ENCODE assay signal across 10 mouse cellular contexts in genomic region chr10:40638276-40638675, GRCm38 (mm10). TPM values are rescaled to one million over a fixed set of nuclear protein-coding genes. Genes with fewer than 3 reads are reported as not detected.
A peak's percentile ranks its signal among the peaks of the same experiment; 100 is the strongest.
DNase-seq lines count a peak whose midpoint lies in the region; TF ChIP-seq lines count a peak whose summit lies in the region.
"Had no signal": no experiment of that assay in that cellular context is flagged by ENCODE, and none has a peak within 500 bp of the region (broad histone marks: within the 10 kb centered on the region; RNA-seq: fewer than 3 reads in every experiment).

No protein-coding gene starts in this region.

- DNase-seq in gastrocnemius, adult 2 months: no peak
- no peak for DNase-seq in gastrocnemius, postnatal 25 days
- DNase-seq in NIH3T3 (ENCODE audit: low read depth): peak; percentile 21
- peak; percentile 85 for DNase-seq in frontal cortex, adult 2 months (ENCODE audit: extremely low spot score in 1 of 2, low spot score in 1 of 2)
- peak; percentile 61 to 83 for DNase-seq in left cerebral cortex, adult 2 months (ENCODE audit: extremely low spot score in 1 of 2, low spot score in 2 of 2)
- peak; percentile 82 for DNase-seq in right cerebral cortex, postnatal 25 days
- DNase-seq in T-cell, adult 2 months (ENCODE audit: low spot score): no peak
- no peak for DNase-seq in adrenal gland, postnatal 4 days (ENCODE audit: low spot score in 2 of 2)

- intact Hi-C loops in gastrocnemius, adult 2 months (cut with DNase I): no loop called here
- intact Hi-C loops in left cerebral cortex, adult 2 months (cut with DNase I): loop anchor here (1.0 to 5.0 kb wide), 6 partner anchors 19 to 333 kb away; partner anchors contain the start of genes Cdc40 and Wasf1

- no peak for TF ChIP-seq CTCF in gastrocnemius, adult 2 months (IDR thresholded peaks at IDR 0.05)
- no peak for TF ChIP-seq CTCF in left cerebral cortex, adult 2 months (IDR thresholded peaks at IDR 0.05)

- H3K27ac ChIP-seq in gastrocnemius, adult 2 months: 0 out of 2 replicates have a peak overlapping the region, but pooled peaks have one; percentile 4
- peak overlapping the region; percentile 94 for H3K27ac ChIP-seq in left cerebral cortex, adult 2 months

- H3K4me3 ChIP-seq in gastrocnemius, adult 2 months: no peak overlapping the region
- no peak overlapping the region for H3K4me3 ChIP-seq in left cerebral cortex, adult 2 months

RNA-seq across cellular contexts. Expression of gene Ddo, which starts 8.5 kb away (rescaled TPM):
- 10 to 100 TPM; 21.5 to 36.9 TPM for total RNA-seq in gastrocnemius, adult 2 months (2021)
- 10 to 100 TPM; 24.1 to 25.4 TPM for total RNA-seq in gastrocnemius, postnatal 25 days (2021)
- polyA plus RNA-seq in frontal cortex, adult 2 months (2012; rRNA removed): 11.0 and 11.9 TPM in 2 replicates
- total RNA-seq in left cerebral cortex, adult 2 months (2021): 10 to 100 TPM; 12.9 to 13.5 TPM
- 1 to 10 TPM; 6.6 to 7.4 TPM for total RNA-seq in adrenal gland, postnatal 4 days (2021)
- polyA plus RNA-seq: C2C12 had no signal

RNA-seq across cellular contexts. Expression of gene Mettl24, which starts 44.8 kb away (rescaled TPM):
- under 1 TPM; 0.31 to 0.86 TPM for total RNA-seq in gastrocnemius, adult 2 months (2021)
- total RNA-seq in gastrocnemius, postnatal 25 days (2021): under 1 TPM; 0.46 to 0.86 TPM
- polyA plus RNA-seq in frontal cortex, adult 2 months (2012; rRNA removed): 1.1 and 1.2 TPM in 2 replicates
- total RNA-seq in left cerebral cortex, adult 2 months (2021): 1 to 10 TPM; 1.6 to 2.8 TPM
- total RNA-seq in adrenal gland, postnatal 4 days (2021): 1 to 10 TPM; 9.3 to 9.9 TPM
- total RNA-seq: liver, adult 2 months had no signal

Comparison
In these comparisons a context has a peak if more than half of its experiments do, and no peak if none do; other contexts are left out.
1. DNase-seq: peak in NIH3T3 (single experiment), frontal cortex, adult 2 months (2 of 2), left cerebral cortex, adult 2 months (2 of 2) and right cerebral cortex, postnatal 25 days (single experiment); none in gastrocnemius, adult 2 months (single experiment), gastrocnemius, postnatal 25 days (single experiment), T-cell, adult 2 months (single experiment) and adrenal gland, postnatal 4 days (0 of 2).